Mouse (Mus musculus) thymus, postnatal 25 days (tissue): ENCODE data around the gene Homer2.

Experiments used
- DNase-seq: peaks from one replicate; pipeline ENCODE4 v3.0.0; 2022

Gene Homer2

DNA sequence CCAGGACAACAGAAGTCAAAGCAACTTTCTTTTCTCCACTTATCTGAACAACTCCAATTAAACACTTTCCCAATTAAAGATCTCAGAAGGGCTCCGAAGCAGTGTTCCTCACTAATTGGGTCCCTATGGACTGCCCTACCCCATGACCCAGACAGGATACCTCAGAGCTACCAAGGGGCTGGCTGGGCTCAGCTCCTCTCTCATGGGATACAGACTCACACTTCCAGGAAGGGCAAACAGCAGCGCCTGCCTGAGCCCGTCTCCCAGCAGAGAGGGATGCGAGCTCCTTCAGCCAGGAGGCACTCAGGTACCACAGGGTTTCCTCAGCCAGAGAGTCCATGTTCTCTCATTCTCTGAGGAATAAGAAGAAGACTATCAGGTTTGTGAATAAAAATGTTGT, 9.4 kb downstream of the Homer2 start:
- DNase-seq, result no peak

GRCm38 (mm10) chr7:81695763-81696533, 11.4 kb downstream of the Homer2 start:
- DNase-seq, result no peak

GRCm38 (mm10) chr7:81691067-81691466, 16.3 kb downstream of the Homer2 start:
- no peak for DNase-seq

DNA sequence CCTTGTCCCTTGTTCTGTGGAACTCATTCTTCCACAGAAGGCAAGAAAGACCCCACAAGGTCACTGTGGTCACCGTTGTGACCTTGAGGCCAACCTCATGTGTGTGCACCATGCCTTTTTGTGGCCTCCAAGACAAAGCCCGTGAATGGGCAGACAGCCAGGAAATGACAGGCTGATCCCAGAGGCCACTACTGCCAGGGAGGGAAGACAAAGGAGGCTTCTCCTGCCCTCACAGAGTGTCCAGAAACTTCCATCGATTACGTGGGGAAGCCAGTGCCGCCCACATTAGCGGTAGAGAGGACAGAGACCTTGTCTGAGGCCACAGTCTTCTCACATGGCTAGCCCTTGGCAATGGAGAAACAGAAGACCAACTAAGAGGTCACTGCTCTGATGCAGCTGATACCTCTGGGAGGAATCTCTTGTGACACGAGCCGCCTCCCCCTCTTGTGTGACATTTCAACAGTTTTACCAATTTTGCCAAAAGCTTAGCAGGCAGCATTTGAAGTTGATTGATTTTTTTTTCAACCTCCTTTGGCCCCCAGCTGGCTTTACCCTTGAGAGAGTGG, 18.1 kb downstream of the Homer2 start:
- DNase-seq, result no peak

- DNase-seq, result no peak
Measured at GRCm38 (mm10) chr7:81688378-81688777, 18.9 kb downstream of the Homer2 start.

GRCm38 (mm10) chr7:81687684-81688316, 19.5 kb downstream of the Homer2 start:
- DNase-seq, result no peak

DNA sequence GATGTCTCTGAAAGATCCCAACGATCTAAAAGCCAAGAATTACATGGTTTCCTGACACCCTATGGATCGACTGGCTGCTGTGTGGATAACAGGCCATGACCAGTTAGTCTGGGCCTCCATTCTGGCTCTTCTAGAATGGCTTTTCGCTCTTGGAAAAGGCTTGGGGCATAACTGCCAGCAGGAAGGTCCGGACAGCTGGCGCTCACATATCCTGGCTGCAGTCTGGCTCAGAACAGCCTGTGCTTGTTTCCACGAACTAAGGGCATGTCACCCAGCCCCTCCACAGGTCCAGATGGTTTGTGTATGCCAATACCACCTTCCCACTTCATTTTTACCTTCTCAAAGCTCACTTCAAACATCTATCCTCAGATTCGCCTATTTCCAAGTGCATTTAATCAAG, 22.0 kb downstream of the Homer2 start:
- no peak for DNase-seq

DNA sequence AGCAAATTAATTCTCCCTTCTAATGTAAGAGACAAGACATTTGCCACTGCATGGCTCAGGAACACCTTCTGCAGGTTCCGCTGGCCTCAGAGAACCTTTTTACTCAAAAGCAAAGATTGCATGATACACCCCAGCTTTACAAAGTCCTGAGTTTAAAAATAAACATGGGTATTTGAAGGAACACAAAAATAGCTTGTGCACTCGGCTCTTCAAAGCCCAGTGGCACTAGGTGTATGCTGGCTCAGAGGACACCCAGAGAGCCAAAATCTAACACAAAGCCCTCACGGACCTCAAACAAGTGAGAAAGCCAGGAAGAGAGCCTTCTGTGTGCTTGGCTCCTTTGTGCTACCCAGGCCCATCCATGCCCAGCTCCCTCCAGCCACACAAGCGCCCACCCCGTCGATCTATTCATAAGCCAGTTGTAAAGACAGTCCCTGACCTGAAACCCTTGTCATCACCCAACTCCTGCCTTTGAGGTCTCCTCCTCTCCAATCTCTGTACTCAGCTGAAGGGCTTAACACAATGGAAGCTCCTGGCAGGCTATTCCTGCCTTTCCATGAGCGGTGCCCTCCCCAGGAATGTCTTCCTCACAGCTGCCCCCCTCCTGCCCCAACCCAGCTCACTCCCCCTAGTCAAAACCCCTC, 23.4 kb downstream of the Homer2 start:
- no peak for DNase-seq

GRCm38 (mm10) chr7:81681386-81681785, 25.9 kb downstream of the Homer2 start:
- no peak for DNase-seq

- DNase-seq, result no peak
Measured at GRCm38 (mm10) chr7:81673359-81674013, 33.8 kb downstream of the Homer2 start.

DNA sequence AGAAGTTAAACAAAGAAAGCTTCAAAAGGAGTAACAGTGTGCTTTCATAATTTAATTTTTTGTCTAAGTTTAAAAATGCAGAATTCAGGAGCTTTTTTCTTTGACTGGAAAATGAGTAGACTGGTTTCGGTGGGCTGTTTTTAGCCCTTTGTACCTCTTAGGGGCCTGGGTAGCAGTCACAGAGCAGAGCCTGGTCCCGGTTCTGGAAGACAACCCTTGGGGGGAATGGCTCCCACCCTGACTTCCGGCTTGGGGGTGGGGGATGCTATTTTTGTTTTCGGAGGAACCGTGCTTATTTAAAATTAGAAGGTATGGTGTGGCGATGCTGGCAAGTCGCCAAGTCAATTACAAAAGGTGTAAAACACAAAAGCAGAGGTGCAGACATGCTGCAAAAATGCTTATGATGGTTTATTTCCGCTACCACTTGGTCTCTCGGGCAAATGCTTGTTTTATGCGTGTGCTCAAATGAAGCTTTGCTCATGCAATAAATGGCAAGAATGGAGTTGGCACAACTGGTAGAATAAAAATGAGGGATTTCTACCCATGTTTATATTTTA, 34.5 kb downstream of the Homer2 start:
- peak; percentile 3 for DNase-seq

GRCm38 (mm10) chr7:81667156-81667555, 40.2 kb downstream of the Homer2 start:
- no peak for DNase-seq

DNA sequence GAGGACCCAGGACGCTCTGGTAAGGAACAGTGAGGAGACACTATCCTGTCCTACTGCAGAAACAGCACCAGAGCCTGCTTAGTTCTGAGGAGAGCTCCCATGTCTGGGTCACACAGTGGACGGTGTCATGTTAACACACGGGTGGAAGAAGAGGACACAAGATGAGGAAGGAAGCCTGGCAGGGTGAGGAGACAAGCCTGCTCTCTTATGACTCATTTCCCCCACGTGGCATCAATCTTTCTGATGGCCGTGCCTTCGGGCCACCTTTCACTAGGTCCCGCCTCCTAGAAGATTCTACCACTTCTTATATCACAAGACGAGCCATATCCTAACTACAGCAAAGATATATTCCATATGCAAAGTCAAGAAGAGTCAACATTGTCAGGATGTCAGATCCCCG, 40.7 kb downstream of the Homer2 start:
- no peak for DNase-seq

GRCm38 (mm10) chr7:81663057-81663456, 44.3 kb downstream of the Homer2 start:
- no peak for DNase-seq

- DNase-seq, result no peak
Measured at GRCm38 (mm10) chr7:81657631-81658347, 49.5 kb downstream of the Homer2 start.

DNA sequence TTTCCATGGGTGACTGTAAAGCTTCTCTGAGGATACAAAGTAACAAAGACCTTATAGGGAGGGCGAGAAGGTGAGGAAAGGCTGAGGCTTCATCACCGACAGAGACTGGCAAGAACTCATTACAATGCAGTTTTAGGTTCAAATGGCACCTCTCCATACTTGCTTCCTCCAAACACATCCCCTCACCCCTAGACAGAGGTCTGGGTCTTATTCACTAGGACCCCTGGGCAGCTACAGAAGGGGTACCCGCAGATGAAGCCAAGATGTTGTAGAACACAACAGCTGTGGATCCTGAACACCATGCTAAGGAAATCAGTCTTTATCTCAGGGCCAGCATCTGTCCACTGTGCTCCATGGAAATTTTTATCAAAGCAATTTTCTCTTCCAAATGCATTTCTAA, 50.3 kb downstream of the Homer2 start:
- no peak for DNase-seq

DNA sequence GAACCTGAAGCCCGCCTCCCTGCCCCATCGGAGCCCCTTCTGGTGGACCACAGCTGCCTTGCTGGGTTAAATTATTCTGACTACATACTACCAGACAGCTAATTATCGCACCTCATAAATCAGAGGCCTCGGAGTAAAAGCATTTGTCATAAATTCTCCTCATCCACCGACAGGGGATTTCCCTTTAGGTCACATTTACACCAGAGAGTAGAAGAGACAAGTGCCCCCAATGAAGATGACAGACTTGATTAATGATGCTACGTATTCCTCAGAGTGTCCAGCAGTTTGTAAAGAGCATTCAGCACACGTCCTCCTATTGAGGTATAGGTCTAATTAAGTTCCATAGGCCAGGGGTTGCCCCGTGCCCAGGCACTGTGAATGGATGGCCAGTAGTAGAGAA, 50.7 kb downstream of the Homer2 start:
- DNase-seq, result no peak

DNA sequence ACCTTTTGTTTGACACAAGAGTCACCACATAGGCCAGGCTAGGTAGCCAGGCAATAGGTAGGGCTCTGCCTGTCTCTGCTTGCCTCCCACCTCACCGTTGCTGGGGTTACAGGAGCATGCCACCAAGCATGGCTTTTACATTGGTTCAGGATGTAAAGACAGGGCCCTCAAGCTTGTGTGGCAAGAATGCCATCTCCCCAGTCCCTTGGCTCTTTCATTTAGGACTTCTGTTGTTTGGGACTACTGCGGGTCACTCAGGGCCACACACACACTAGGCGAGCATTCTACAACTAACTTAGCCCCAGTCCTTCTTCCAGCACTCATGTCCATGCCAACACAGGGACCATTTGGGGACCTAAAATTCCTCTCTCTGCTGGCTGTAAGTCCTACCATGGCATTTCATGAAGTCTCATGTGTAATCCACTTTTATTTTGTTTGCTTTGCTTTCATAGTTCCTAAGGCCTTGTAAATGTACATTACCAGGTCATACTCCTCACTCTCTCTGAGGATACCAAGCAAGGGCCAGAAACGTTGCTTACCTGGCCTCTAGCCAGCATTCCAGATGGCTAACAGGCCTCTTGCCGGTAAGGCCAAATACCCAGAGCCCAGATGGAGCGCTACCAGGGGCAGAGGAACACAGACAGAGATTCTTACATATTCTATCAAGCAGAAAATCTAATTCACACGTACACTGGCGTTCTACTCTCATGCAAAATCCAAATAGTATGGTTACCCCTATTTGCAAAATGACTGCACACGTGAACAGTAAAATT, 52.2 kb downstream of the Homer2 start:
- no peak for DNase-seq

- no peak for DNase-seq
Measured at GRCm38 (mm10) chr7:81653988-81654387, 53.3 kb downstream of the Homer2 start.

GRCm38 (mm10) chr7:81652296-81652695, 55.0 kb downstream of the Homer2 start:
- no peak for DNase-seq

DNA sequence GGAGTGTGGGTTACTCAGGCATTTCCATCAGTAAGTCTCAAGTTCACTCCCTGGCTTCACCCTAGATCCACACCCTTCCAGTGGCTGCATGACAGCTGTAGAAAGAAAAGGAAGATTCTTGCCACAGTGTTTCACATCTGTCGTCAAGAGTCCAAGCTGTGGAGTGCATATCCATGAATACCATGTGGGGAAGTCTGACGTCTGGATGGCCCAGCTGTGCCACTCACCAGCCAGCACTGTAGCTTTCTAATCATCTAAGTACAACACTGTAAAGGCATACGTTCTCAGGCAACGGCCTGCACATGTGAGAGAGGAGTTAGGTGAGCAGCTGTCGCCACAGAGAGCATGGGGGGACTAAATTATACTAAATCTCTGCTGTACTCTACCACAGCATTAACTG, 56.0 kb downstream of the Homer2 start:
- no peak for DNase-seq
